Mouse (Mus musculus): Measurements from ENCODE around the gene Palmd. TPM values are rescaled to one million over a fixed set of nuclear protein-coding genes. Genes with fewer than 3 reads are reported as not detected.

The Palmd gene
- total RNA-seq, 2 experiments from 2014 or later = 42.0 to 47.2 TPM

DNA sequence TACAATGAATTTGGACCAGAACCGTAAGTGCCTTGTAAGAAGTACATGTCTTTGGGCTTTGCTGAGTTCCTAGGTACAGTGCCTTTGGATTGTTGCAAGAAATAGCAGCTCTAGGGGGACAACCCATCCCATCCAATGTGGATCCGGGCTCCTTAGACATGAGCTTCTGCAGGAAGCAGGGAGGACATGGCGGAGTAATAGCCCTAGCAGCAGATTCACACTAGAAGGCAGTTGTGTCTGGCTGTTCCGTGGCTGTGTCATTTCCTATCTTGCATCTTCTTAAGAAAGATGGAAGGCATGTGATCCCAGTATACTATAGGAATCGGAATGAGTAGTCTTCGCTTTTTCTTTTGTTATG is 76.6 kb downstream of the Palmd start:
- DNase-seq = no peak

DNA sequence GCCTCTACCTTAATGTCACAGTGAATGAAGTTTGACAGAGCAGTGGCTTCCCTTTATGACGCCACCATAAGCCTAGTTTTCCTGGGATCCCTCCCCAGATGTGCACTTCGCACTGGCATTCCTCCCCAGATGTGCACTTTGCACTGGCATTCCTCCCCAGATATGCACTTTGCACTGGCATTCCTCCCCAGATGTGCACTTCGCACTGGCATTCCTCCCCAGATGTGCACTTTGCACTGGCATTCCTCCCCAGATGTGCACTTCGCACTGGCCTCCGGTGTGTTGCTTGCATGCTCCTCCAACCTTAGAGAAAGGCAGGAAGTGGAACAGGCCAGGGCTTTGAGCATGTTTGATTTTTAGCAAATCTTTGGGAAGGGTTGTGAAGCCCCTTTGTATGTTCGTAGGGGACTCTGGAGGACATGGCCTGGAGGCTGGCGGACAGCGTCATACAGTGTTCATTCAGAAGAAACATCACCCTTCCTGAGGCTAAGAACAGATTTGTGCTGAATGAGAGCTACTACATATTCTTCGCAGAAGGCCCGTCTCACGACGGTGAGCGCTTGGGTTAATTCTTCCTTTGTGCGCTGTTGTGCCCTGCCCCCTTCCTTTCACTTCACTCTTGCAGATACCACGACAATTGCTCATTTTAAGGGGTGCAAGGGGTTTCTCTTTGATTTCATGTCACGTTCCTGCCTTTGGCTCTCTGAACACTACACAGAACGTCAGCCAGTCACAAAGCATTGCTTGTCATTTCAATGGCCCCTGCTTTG is 77.2 kb downstream of the Palmd start:
- no peak for DNase-seq

DNA sequence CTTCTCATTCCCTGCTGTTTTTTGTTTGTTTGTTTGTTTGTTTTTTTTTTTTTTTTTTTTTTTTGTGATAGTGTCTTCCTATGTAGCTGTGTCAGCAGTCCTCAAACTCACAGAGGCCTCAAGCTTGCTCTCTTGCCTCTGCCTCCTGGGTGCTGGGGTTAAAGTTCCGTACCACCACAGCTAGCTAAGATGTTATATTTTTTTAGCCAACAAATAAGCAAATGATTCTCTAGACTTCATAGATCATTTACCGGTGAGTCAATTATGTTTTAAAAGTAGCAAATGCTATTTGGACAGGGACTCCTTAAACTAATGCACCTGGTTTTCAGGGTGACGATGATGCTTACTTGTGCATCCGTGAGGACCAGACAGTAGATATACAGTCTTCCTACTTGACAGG is 78.2 kb downstream of the Palmd start:
- DNase-seq = no peak

DNA sequence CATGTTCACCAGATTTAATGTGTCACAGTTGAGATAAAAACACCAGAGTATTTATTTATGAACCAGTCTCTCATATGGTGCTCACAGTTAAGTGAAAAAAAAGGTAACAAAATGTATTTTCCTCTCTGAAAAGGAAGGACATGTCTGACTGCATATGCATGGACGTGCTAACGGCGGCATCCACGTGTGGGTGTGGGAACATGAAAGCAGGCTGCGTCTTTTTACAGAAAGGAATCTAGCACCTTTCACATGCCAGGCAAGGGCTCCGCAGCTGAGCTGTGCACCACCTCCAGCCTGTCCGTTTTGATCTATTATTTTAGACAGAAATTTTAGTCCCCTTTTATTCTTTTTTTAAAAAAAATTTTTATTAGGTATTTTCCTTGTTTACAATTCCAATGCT is 79.4 kb downstream of the Palmd start:
- DNase-seq = no peak

DNA sequence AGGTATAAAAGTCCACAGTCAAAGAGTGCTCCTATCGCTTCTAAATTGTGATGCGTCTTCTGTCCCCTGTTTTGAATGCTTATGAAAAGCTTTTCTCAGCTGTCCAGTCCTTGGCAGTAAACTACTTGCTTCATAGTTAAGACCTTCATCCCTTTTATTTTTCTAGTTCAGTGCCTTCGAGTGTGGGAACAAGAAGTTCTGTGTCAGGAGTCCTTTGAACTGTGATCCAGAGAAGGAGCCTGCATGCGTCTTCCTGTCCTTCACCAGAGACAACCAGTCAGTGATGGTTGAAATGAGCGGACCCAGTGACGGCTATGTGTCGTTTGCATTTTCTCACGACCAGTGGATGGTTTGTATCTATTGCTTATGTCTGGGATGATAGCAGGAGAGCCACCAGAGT is 83.8 kb downstream of the Palmd start:
- no peak for DNase-seq

DNA sequence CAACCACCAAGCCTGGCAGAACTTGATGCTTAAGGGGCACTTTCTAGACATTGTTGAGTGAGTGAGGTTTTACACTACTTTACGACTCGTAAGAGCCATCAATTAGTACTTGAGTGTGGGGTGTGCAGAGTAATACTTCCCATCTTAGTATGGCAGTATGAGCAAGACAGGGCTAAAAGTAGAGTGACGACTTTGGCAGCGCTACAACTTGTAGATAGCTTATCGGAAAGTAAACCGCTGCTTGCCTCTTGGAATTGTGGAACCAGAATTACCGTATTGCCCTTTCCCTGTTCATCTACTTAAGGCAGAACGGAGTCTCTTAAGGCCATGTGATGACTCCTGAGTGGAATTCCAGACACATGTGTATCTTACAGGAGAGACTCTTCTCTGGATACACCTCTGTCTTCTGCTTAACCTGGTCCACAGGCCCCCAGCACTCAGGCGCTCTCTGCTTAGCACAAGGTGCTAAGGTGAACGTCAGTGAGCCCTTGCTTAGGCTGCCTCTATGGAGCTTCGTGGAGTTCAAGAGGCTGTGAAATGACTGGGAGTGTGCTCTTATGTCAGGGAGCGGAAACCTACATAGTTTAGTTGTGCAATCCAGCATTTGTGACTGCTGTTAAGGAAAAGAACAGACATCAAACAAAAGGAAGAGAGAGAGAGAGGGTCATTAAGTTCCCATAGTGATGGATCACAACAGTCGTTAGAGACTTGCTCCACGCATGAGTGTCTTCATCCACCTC is 86.4 kb downstream of the Palmd start:
- DNase-seq = no peak

DNA sequence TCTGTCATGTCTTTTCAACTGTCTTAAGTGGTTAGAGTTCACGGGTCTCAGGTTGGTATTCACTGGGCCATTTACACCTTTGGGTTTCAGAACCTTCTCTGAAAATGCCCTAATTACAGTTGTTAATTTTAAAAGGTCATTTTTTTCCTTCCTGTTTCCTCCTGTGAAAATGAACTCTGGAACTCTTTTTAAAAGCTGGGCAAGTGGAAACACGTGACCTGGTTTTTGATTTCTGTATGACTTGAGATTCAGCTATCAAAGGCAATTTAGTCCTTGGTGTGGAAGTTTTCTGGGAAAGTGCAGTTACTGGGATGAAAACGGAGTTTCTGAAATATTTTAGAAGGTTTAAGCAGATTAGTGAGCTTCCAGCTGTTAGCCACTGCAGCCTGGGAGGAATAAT is 98.4 kb downstream of the Palmd start:
- DNase-seq = no peak

Other genes starting within 250 kb of the Palmd start
- 10 to 100 TPM; 55.7 to 56.5 TPM for gene Agl, start 160.8 kb downstream of the Palmd start, total RNA-seq (2021)
- gene Frrs1, start 109.5 kb downstream of the Palmd start, total RNA-seq (2021) = 10 to 100 TPM in 1 of 2 experiments, 1 to 10 TPM in 1; 6.5 to 25.7 TPM
- under 1 TPM in 1 of 2 experiments, not detected in 1; 0.20 TPM for gene 4930455H04Rik, start 720 bp downstream of the Palmd start, total RNA-seq (2021)

All from adrenal gland, postnatal 36 days (tissue).